Mouse (Mus musculus) thymus, postnatal 10 days (tissue): Measurements from ENCODE around the gene Pafah1b2.

Experiments
- DNase-seq, 2 experiments: peaks; one replicate each; pipeline ENCODE4 v3.0.0; 2021; ENCODE audit warnings: low spot score in 2 of 2

Gene Pafah1b2

GRCm38 (mm10) chr9:46012091-46013008 is at the start of gene Pafah1b2, which contains the start of gene Sik3:
Gene Pafah1b2, minus strand, starts transcription at chr9:46012690.
Gene Sik3, plus strand, starts transcription at chr9:46012820.
- peak; percentile 91 to 93 for DNase-seq

- DNase-seq, result no peak
Observed at GRCm38 (mm10) chr9:46061696-46062425, 49.4 kb upstream of the Pafah1b2 start.

GRCm38 (mm10) chr9:46060249-46060648 is 47.8 kb upstream of the Pafah1b2 start:
- no peak for DNase-seq

GRCm38 (mm10) chr9:46058065-46058464 is 45.6 kb upstream of the Pafah1b2 start:
- DNase-seq, result no peak

- no peak for DNase-seq
Observed at GRCm38 (mm10) chr9:46053014-46053666, 40.6 kb upstream of the Pafah1b2 start.

- DNase-seq, result no peak
Observed at GRCm38 (mm10) chr9:46050203-46050602, 37.7 kb upstream of the Pafah1b2 start.

GRCm38 (mm10) chr9:46049525-46049924 is 37.0 kb upstream of the Pafah1b2 start:
- no peak for DNase-seq

- no peak for DNase-seq
Observed at GRCm38 (mm10) chr9:46046724-46047517, 34.4 kb upstream of the Pafah1b2 start.

GRCm38 (mm10) chr9:46043626-46044025 is 31.1 kb upstream of the Pafah1b2 start:
- no peak for DNase-seq

- no peak for DNase-seq
Observed at GRCm38 (mm10) chr9:46042387-46042786, 29.9 kb upstream of the Pafah1b2 start.

GRCm38 (mm10) chr9:46041186-46041585 is 28.7 kb upstream of the Pafah1b2 start:
- DNase-seq, result no peak

- DNase-seq, result no peak
Observed at GRCm38 (mm10) chr9:46038786-46039185, 26.3 kb upstream of the Pafah1b2 start.

GRCm38 (mm10) chr9:46036881-46037280 is 24.4 kb upstream of the Pafah1b2 start:
- no peak for DNase-seq

- DNase-seq, result no peak
Observed at GRCm38 (mm10) chr9:46035290-46035871, 22.9 kb upstream of the Pafah1b2 start.

- DNase-seq, result no peak
Observed at GRCm38 (mm10) chr9:46033862-46034261, 21.4 kb upstream of the Pafah1b2 start.

GRCm38 (mm10) chr9:46033058-46033457 is 20.6 kb upstream of the Pafah1b2 start:
- no peak for DNase-seq

- no peak for DNase-seq
Observed at GRCm38 (mm10) chr9:46032190-46032589, 19.7 kb upstream of the Pafah1b2 start.

- DNase-seq, result no peak
Observed at GRCm38 (mm10) chr9:46030968-46031367, 18.5 kb upstream of the Pafah1b2 start.

- no peak for DNase-seq
Observed at GRCm38 (mm10) chr9:46030184-46030583, 17.7 kb upstream of the Pafah1b2 start.

GRCm38 (mm10) chr9:46029534-46029933 is 17.0 kb upstream of the Pafah1b2 start:
- no peak for DNase-seq

- DNase-seq, result no peak
Observed at GRCm38 (mm10) chr9:46027994-46028393, 15.5 kb upstream of the Pafah1b2 start.
